Mouse (Mus musculus) ZHBTc4 (cell line): Measurements from ENCODE around the gene Nudt15.

Source experiments
- DNase-seq: peaks from one replicate; pipeline ENCODE4 v3.0.0-alpha.2; 2011; ENCODE audit warnings: low read depth, low spot score

Nudt15 gene

GRCm38 (mm10) chr14:73508630-73509395 lies 39.2 kb downstream of the Nudt15 start:
- DNase-seq, result no peak

GRCm38 (mm10) chr14:73507702-73508376 lies 40.2 kb downstream of the Nudt15 start:
- DNase-seq, result no peak

- no peak for DNase-seq
Observed at GRCm38 (mm10) chr14:73507200-73507599, 40.8 kb downstream of the Nudt15 start.

- no peak for DNase-seq
Observed at GRCm38 (mm10) chr14:73506283-73506682, 41.8 kb downstream of the Nudt15 start.

GRCm38 (mm10) chr14:73503237-73503933 lies 44.7 kb downstream of the Nudt15 start:
- DNase-seq, result no peak

- no peak for DNase-seq
Observed at GRCm38 (mm10) chr14:73502591-73503184, 45.4 kb downstream of the Nudt15 start.

- DNase-seq, result no peak
Observed at GRCm38 (mm10) chr14:73501721-73502120, 46.3 kb downstream of the Nudt15 start.

- no peak for DNase-seq
Observed at GRCm38 (mm10) chr14:73501283-73501682, 46.8 kb downstream of the Nudt15 start.

GRCm38 (mm10) chr14:73495753-73496152 lies 52.3 kb downstream of the Nudt15 start:
- DNase-seq, result peak; percentile 16

- no peak for DNase-seq
Observed at GRCm38 (mm10) chr14:73494122-73494521, 53.9 kb downstream of the Nudt15 start.

- no peak for DNase-seq
Observed at GRCm38 (mm10) chr14:73493356-73493755, 54.7 kb downstream of the Nudt15 start.

- no peak for DNase-seq
Observed at GRCm38 (mm10) chr14:73486641-73487040, 61.4 kb downstream of the Nudt15 start.

- DNase-seq, result no peak
Observed at GRCm38 (mm10) chr14:73484366-73485110, 63.5 kb downstream of the Nudt15 start.

GRCm38 (mm10) chr14:73483516-73484229 lies 64.4 kb downstream of the Nudt15 start:
- no peak for DNase-seq

- DNase-seq, result no peak
Observed at GRCm38 (mm10) chr14:73479771-73480170, 68.3 kb downstream of the Nudt15 start.

- DNase-seq, result no peak
Observed at GRCm38 (mm10) chr14:73478321-73478720, 69.7 kb downstream of the Nudt15 start.

GRCm38 (mm10) chr14:73477077-73477476 lies 71.0 kb downstream of the Nudt15 start:
- no peak for DNase-seq

GRCm38 (mm10) chr14:73476361-73476934 lies 71.6 kb downstream of the Nudt15 start:
- peak; percentile 62 for DNase-seq

- no peak for DNase-seq
Observed at GRCm38 (mm10) chr14:73475506-73475905, 72.5 kb downstream of the Nudt15 start.

GRCm38 (mm10) chr14:73474636-73475093 lies 73.4 kb downstream of the Nudt15 start:
- peak; percentile 44 for DNase-seq
